Mouse (Mus musculus): Measurements from ENCODE around the gene Slc25a25.

DNA sequence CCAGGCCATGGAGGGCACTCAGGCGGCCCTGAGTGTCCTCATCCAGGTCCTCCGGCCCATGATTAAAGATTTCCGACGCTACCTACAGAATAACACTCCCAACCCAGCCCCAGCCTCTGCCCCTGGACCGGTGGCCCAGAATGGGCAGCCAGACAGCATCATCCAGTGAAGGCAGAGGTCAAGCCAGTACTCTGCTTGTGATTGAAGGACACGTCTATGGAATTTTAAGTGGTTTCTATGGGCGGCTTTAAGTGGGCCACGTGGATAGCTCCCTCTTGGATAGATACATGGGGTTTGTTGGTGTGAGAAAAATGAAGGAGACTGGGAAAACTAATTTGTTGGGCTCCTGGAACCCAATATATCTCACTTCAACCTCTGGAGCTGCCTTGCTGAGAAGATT lies 3.9 kb upstream of the Slc25a25 start:
- TF ChIP-seq POLR2A (IDR thresholded peaks at IDR 0.05; ENCODE audit: low read depth, low read length), result no peak
- no peak for TF ChIP-seq CTCF (IDR thresholded peaks at IDR 0.05; ENCODE audit: extremely low read depth, insufficient read depth, insufficient read length, insufficient replicate concordance)

All from spleen, adult 2 months (tissue).